Mouse (Mus musculus) urinary bladder, adult 2 months (tissue): ENCODE results near the gene Efcab2. TPM values are rescaled to one million over a fixed set of nuclear protein-coding genes. Genes with fewer than 3 reads are reported as not detected.

Experiments used
- DNase-seq: peaks from one replicate; pipeline ENCODE4 v3.0.0; 2022; ENCODE audit warnings: low spot score
- polyA plus RNA-seq: library from polyadenylated mRNA; depleted of rRNA; stranded (reverse); fragments of >200 nt; gene quantifications from 2 replicates; pipeline ENCODE4 v1.2.3, GENCODE M21; 2012; rRNA removed

Gene Efcab2
- 1.6 and 2.3 TPM in 2 replicates for polyA plus RNA-seq

DNA sequence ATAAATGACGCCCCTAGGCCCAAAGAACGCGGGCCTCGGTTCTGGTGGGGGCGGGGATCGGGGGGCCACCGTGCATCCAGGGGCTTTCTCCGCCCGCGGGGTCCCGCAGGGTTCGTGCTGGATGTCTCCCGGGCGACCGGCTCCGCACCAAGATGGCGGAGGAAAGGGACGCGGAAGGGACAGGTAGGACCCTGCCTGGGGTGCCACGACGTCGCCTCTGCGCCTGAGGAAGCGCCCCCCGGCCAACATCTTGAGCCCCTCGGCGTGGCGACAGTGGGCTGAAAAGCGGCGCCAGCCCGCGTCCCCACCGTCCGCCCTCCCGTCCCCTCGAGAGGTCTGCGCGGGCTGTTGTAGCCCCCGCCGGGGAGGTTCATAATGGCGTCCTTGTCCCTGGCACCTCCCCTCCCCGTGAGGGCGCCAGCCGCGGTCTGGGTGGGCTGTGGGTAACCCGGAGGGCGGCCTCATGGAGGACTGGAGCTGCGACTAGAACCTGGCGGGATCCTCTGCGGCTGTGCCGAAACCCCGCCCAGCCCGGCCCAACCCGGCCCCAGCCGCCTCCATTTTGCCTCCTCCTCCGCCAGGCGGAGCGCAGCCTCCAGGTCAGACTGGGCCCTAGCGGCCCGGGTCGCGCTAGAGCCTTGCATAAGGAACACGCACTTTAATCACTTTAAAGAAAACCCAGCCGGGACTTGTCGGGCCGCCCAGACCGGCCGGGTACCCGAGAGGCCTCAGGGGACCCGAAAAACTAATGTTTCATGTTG is at the start of gene Efcab2:
Gene Efcab2, plus strand, starts transcription at position 135 of the 761 bp plus-strand sequence.
- peak; percentile 90 for DNase-seq

DNA sequence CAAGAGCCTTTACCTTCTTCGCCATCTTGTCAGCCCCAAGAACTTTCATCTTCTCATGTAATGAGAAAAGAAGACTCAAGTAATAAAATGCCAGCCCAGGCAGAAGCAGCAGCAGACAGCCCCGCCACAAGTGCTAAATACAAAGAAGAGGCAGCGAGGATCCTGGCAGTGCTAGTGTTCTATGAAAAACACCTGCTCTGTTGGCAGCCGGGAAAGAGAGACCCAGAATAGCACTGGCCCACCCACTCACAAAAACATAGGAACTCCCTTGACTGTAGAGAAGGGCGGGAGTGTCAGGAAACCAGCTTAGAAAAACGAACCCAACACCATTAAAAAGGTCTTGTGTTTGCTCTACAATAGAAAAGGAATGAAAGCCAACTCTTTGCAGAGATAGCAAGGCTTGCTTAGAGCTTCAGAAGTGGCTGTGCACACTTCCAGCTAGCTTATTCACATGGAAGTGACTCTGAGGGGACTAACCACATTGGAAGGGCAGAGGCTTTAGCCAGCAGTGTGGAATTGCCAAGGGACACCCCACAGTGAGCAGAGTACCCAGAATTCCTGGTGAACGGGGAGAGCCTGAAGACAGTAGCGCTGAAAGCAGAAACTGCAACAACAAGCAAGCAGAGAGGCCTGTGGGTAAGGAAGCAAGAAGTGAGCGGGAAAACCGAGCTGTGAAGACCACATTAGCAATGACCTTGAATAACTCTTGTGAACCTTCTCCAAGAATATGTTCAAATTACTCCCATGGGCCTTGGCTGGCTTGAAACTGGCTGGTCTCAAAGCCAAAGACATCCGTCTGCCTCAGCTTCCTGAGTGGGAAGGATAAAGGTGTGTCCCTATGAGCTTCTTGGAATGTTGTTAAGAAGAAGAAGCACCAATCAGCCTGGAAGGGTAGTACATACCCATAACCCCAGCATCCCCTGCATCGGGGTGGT is 47.8 kb upstream of the Efcab2 start:
- no peak for DNase-seq

DNA sequence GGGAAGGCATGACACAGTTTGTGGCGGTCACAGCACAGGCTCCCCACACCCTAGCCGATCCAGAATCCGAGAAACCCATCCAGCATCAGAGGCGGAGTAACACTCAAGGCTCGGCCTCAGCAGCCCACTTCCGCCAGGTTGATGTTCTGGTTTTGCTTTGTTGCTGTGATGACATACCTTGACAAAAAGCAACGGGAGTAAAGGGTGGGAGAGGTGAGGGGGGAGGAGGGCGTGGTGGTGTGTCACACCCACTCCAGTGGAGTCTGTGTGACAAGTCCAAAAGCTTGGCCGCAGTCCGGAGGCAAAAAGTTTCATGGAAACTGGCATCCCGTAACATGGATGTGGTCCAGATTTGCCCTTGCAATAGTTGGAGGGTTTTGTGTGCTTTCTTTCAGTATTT is 45.6 kb upstream of the Efcab2 start:
- DNase-seq: no peak

DNA sequence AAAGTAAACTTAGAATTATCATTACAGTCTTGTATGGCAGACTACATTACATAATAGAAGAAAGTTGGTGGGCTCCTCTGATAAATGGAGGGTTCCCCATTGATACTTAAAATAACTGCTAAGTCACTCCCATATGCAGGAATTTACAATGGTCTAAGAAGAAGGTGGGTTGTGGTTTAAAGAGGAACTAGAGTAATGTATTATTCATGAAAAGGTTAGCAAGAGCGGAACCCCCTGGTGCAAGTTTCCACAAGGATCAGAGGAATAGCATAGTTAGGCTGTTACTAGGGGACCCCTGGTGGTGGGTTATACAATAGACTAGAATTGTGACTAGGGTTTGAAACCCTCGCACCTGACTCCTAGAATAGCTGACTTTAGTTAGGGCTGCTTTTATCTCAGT is 45.2 kb upstream of the Efcab2 start:
- no peak for DNase-seq

DNA sequence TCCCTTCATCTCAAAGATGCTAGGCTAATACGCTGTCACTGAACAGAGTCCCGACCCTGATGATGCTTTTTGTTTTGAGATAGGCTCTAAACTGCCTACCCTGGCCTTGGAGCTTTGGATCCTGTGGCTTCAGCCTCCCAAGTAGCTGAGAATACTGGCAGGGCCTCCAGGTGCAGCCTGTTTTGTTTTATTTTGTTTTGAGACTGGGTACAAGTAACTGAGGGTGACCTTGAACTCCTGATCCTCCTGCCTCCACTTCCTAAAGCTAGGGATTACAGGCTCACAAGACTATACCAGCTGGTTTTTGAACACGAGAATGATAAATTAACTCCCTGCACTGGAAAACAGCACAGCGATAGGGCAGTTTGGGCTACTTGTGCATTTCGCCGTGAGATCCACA is 40.7 kb upstream of the Efcab2 start:
- no peak for DNase-seq

DNA sequence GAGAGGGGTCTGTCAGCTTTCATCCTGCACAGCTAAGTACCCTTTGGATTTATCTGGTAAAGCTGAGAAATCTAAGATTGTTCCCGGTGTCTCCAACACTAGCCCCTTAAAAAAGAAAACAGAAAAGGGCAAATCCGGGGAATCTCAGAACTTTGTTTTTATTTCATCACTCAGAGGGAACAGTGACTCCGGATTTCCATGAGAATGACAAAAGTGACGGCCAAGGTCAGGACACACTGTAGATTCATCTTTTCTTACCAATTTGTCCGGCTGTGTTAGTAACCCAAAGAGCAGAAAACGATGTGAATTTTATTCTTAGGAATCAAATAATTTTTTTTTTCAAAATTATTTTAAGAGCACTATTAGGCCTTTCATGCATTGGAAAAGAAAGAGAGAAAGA is 37.8 kb upstream of the Efcab2 start:
- no peak for DNase-seq

DNA sequence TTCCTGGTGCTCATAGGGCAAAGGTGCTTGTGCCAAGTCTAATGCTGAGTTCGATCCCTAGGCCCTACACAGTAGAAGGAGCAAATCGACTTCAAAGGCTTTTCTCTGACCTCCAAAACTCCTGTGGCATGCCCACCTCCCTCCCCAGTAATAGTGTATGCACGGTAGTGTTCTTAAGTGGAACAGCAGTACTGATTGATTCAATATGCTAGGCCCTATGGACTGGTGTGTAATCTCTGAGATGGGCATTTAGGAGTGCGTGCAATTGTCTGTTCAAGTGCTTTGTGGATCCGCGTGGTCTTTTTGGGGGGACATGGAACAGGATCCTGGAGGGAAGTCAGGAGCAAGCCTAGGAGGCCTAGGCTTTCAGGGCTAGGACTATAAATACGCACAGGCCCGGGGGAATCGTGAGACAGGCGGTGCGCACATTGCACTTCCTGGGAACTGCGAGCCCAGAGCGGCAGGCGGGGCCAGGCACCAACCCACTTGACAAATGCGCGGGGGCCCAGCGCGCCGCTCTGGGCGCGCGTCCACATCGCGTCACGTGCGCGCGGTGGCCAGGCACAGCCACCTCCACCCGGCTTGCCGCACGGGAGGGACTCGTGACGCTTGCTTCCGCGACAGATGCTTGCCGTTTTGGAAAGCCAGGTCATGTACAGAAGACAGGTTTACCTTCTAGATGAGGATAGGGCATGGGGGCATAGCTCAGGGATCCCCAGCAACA is 37.2 kb upstream of the Efcab2 start:
- peak; percentile 83 for DNase-seq

DNA sequence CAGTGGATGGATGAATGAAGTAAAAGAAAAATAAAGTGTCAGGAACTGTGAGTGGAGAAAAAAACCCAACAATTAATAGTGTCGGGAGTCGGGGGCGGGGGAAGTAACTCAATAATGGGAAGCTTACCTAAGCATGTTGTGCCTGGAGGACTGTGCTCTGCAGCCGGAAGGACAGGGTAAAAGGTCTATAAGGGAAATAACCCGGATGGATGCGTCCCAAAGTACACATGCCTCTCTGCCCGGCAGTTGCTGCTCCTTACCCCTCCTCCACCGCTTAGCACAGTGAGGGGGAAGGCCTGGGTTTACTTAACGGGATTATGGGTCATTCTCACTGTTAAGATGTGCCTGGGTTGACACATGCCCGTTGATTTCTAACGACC is 36.6 kb upstream of the Efcab2 start:
- DNase-seq: peak; percentile 28

DNA sequence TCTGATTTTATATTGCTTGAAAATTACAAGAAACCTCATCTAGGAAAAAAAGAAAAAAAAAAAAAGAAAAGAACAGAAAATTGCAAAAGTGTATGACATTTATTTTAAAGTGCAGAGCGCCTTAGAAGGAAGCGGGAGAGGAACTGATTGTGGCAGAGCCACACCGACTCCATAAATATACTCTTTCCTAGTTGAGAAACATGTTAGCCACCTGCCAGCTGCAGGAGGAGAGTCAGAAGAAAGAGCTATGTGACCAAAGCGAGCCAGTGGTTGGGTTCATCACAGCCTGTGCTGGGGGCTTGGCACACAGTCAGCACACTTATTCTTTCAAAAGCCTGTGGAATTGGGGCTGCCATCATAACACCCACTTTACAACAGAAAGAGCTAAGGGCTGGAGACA is 33.2 kb upstream of the Efcab2 start:
- DNase-seq: no peak

DNA sequence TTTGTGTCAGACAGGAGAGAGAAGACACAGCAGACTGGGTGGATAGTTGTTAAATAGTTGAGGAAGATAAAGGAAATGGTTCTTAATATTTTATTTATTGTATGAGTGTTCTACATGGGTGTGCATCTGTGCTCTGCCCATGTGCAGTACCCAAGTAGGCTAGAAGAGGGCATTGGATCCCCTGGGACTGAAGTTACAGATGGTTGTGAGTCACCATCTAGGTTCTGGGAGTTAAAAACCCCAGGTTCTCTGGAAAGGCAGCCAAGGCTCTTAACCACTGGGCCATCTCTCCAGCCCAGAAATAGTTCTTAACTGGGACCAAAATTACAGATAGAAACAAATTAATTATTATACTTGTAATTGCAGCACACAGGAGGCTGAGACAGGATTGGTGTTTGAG is 30.5 kb upstream of the Efcab2 start:
- DNase-seq: no peak

DNA sequence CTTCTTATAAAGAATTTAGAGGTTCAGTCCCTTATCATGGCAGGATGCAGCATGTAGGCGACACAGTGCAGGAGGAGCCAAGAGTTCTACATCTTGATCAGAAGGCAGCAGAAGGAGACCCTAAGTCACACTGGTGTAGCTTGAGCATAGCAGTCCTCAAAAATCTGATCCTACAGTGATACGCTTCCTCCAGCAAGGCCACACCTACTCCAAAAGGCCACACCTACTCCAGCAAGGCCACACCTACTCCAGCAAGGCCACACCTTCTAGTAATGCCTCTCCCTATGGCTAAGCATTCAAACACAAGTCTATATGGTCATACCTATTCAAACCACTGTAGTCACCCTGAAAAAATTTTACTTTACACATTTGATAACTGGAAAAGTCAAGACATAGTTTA is 29.8 kb upstream of the Efcab2 start:
- no peak for DNase-seq

DNA sequence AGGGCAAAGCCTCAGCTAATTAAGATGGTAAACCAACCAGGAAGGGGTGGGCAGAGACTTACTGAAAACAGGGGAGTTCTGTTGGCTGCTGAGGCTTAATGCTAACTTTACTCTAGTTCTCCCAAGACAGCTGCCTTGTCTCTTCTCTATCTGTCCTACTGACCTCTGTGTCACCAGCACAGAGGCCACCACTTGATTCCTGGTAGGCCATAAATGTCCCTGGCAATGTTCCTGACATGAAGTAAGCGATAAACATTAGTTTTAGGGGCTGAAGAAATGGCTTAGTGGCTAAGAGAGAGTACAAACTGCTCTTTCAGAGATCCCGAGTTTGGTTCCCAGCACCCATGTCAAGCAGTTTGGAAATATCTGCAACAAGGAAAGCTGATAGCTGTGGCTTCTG is 29.0 kb upstream of the Efcab2 start:
- DNase-seq: no peak

DNA sequence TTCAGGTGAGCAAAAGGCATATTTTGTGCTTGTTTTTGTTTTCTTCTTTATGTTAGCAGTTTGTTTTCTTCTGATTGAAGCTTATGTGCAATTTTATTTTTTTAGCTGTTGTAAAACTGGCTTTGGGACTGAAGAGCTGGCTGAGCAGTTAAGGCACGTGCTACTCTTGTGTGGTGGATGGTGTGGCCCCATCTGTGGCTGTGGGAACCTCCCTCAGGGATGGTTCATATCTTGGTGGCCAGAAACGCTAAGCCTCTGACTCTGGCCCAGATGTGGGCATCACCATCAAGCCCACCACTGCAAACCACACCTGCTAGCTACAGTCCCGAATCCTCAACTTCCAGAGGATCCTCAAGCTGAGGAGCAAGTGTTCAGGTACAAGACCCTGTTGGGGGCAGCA is 27.8 kb upstream of the Efcab2 start:
- DNase-seq: no peak

DNA sequence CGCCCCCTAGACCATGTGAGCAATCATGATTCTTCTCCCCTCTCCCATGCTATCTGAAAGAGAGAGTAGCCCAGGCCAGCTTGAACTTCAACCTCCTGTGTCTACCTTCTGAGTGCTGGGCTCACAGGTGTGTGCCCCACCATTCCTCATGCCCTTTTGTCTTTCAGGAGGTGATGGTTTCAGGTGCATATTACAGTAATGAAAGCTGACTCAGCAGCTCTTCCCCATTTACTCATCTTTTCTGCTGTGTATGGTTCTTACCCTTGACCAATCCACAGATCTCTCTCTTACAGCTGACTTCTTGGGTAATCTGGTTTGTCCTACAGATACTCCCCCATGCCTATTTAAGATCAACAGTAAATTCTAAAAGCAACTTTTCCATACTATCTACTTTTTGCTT is 26.7 kb upstream of the Efcab2 start:
- DNase-seq: no peak

DNA sequence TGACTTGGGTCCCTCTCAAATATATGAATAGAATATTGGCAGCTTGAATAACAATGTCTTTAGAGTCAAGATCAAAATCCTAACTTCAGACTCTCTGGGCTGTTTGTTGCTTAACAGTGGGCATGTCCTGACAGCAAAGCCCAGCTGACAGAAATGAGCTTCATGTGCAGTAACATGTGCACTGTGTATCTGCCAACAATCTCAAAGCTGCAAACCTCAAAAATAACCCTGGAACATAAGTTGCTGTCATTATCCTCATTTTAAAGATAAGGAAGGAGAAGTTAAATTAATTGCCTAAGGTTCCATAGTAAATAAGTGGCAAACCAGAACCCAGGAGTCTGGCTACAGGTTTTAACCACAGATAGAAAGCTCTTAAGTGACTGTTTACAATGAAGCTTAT is 23.7 kb upstream of the Efcab2 start:
- DNase-seq: no peak

DNA sequence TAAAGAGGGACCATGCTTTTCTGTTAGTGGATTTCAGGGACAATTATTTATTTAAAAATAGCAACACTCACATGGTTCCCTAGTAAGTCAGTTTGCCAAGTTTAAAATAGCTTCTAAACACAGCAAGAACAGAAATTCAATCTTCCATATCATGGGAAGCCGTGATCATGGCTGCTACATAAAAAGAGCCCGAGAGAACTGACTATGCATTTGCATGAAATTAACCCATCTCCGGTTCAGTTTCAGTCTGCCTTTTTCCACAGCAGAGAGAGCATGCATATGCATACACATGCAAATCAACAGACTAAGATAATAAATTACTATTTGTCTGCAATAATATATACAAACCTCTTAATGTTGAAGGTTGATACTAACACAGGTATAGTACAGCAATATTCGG is 17.1 kb upstream of the Efcab2 start:
- no peak for DNase-seq

DNA sequence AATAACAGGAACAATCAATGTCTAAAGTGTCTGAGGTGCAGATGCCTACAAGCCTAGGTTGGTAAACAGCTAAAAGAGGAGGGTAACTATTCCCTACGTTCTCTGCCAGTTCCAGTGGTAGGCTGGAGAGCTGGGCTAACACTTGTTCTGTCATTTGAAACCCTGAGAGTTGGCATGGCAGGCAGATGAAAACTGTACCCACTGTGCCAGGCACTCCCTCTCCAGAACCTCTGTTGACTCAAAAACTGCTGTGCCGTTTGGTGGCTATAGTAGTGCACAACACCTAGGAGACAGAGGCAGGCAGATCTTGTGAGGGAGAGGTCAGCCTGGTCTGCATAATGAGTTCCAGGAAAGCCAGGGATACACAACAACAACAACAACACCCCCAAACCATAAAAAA is 16.5 kb upstream of the Efcab2 start:
- no peak for DNase-seq

DNA sequence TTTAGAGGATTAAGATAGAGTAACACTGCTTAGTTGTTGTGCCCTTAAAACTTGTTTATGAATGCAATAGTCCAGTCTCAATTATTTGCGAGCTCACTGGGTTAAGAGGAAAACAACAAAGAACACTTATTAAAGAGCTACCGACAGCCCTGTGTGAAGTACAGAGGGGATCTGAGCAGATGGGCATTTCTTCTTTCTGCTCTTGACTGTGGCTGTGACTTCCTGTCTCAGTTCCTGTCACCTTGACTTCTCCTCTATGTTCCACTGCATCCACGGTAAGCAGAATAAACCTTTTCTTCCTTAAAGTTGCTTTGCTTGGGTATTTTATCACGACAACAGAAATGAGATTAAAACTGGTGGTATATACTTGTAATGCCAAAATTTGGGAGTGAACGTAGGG is 12.9 kb upstream of the Efcab2 start:
- DNase-seq: no peak

DNA sequence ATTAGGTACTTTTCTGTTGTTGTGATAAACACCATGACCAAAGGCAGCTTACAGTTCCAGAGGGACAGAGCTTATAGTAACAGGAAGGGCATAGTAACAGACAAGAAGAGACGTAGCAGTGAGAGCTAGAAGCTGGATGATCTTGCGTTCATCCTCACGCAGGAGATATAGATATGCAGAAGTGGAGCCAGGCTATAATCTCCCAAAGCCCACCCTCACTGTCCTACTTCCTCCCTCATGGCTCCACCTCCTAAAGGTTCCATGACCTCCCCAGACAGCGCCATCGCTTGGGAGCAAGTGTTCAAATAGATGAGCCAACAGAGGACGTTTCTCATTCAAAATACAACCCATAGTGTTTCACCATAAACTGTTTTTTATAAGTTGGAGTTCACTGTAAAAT is 10.8 kb upstream of the Efcab2 start:
- no peak for DNase-seq

DNA sequence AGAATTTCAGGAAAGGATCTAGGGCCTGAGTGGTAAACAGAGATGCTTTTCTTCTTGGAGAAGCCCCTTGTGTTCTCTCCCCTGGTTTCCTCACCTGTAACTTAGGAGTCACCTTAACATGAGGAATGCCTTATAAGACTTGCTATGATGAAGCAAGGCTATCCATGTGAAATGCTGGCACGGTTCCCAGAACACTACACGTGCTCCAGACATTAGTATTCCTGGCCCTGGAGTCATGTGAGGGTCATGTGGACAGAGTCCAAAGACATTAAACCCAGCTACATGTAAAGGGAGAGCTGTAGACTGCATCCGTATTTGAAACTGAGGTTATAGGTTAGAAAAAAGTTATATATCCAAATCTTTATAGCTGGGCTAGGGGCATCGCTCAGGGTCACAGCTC is 9.5 kb upstream of the Efcab2 start:
- no peak for DNase-seq

DNA sequence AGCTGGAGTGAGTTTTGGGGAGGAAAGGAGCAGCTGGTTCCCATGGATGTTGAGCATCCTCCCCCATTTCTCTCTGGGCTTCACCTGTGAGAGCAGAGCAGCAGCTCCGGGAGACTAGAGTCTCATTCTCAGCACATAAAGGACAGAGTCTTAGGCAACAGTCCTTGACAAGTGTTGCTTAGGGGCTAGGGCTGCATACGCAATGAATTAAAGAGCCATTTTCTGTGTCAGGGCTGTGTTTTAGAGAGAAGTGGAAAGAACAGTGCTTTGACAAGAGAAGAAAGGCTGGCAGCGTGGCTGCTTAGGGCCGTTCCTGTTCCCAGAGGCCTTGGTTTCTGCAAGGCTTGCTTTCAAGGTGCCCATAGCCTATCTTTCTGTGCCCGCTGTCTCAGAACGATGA is 6.0 kb upstream of the Efcab2 start:
- no peak for DNase-seq

DNA sequence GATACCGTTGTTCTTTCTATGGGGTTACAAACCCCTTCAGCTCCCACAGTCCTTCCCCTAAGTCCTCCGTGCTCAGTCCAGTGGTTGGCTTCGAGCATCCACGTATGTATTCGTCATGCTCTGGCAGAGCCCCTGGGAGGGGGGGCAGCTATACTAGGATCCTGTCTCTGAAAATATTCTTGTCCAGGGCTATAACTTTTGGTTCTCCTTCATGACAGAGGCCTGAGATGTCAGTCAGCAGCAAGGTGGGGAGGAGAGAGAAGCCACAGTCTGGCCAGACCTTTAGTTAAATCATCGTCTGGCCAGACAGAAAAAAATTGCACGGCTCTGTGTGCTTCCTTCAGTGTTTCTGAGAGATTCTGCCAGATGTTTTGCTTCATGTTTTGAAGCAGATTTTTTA is 5.2 kb upstream of the Efcab2 start:
- DNase-seq: no peak

DNA sequence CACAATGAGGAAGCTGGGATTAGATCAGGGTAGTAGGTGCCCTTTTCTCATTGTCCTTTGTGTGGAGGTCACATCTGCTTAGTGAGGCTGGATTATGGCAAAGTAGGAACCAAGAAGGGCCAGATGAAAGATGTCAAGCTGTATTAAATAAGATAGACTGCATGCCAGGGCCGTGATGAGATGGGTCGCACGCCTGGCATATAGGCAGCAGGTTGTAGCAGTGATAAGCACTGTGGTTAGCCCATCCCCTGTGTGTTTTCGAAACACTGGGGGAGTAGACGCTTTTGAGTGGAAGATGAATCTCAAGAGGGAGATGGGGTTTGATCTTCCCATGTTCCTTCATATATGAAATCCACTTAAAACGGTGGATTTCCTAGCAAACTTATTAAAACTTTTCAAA is 3.9 kb upstream of the Efcab2 start:
- no peak for DNase-seq
